Mouse (Mus musculus) hindbrain, embryonic 10.5 days (tissue): ENCODE measurements around the gene Acer3. TPM values are rescaled to one million over a fixed set of nuclear protein-coding genes. Genes with fewer than 3 reads are reported as not detected.

Experiments used
- DNase-seq: peaks from one replicate; pipeline ENCODE4 v3.0.0-alpha.2; 2017; ENCODE audit warnings: low spot score
- H3K27ac ChIP-seq: fragments of 300-500 bp; sonication (generic); 2 replicates; pipeline ENCODE4 v1.5.1; 2016; ENCODE audit warnings: mild to moderate bottlenecking, moderate library complexity
- H3K27me3 ChIP-seq: fragments of 300-500 bp; sonication (generic); 2 replicates; pipeline ENCODE4 v1.6.1; 2016; ENCODE audit warnings: mild to moderate bottlenecking; ENCODE audit not compliant: poor library complexity, insufficient read depth, severe bottlenecking
- H3K36me3 ChIP-seq: fragments of 300-500 bp; sonication (generic); 2 replicates; pipeline ENCODE4 v1.6.1; 2016; ENCODE audit warnings: mild to moderate bottlenecking, moderate library complexity
- H3K4me1 ChIP-seq: fragments of 300-500 bp; sonication (generic); replicated peaks from 2 replicates; pipeline ENCODE4 v1.6.1; 2016; ENCODE audit warnings: mild to moderate bottlenecking
- H3K4me3 ChIP-seq: fragments of 300-500 bp; sonication (generic); 2 replicates; pipeline ENCODE4 v1.5.1; 2016; ENCODE audit warnings: mild to moderate bottlenecking, moderate library complexity
- H3K9me3 ChIP-seq: fragments of 300-500 bp; sonication (generic); 2 replicates; pipeline ENCODE4 v1.6.1; 2016; ENCODE audit warnings: mild to moderate bottlenecking, moderate library complexity
- WGBS: fragments of 180-500 bp; shearing (Covaris S2); methylation state at CpG from one replicate; pipeline ENCODE4 v1.1.7; 2016; 5-methylcytosine and 5-hydroxymethylcytosine counted together
- polyA plus RNA-seq: library from polyadenylated mRNA; unstranded; fragments of >200 nt; fragmentation: Nextera tagmentation; extraction: Ambion mirVana; gene quantifications from 2 replicates; pipeline ENCODE4 v1.2.1, GENCODE M21; 2016

Acer3 gene
- polyA plus RNA-seq, 1 experiment from 2014 or later, result 18.5 TPM

DNA sequence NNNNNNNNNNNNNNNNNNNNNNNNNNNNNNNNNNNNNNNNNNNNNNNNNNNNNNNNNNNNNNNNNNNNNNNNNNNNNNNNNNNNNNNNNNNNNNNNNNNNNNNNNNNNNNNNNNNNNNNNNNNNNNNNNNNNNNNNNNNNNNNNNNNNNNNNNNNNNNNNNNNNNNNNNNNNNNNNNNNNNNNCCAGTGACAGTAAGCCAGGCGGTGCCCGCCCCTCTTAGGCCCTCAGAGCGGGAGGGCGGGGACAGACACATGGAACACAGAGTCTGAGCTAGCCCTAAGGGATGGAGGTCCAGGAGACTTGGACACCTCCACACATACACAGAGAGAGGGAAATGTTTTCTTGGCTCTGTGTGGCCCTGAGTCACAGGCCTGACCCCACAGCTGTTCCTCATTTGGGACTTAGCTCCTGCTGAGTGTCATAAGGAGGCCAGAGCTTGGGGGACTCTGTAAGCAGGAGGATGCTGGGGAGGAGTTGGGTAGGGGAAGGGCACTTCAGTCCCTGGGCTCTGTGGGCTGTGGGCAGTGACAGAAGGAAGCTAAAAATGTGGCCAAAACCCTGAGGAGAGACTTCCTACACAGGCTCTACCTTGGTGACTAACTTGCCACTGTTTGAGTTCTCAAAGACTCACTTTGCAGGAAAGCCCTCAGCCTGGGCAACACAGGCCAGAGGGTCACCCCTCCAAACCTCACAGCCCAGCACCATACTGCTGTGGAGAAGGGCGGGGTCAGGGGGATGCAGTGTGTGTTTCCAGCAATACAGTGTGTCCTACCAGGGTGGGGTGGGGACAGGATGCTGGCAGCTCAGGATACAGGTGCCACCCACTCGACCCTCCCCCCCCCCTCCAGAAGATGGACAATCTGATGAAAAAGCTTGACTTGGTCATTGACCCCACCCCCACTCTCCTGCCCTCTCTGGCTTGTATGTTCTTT lies 149.6 kb downstream of the Acer3 start:
- Histone ChIP-seq H3K4me3 (no peak overlapping the region), H3K27me3 (peaks cover 10% of the 10 kb centered on the region), H3K36me3 (no peaks in the 10 kb centered on the region), H3K9me3 (no peaks in the 10 kb centered on the region), H3K4me1 (peaks cover 37% of the 10 kb centered on the region), H3K27ac (peak overlapping the region; percentile 67)
- 65% methylated on average over 6 of the region's 6 CpGs for WGBS
- no peak for DNase-seq

- Histone ChIP-seq H3K4me3 (no peak overlapping the region), H3K36me3 (no peaks in the 10 kb centered on the region), H3K27me3 (no peaks in the 10 kb centered on the region; the same call in 1 of the 2 replicates), H3K9me3 (no peaks in the 10 kb centered on the region), H3K4me1 (peaks cover 47% of the 10 kb centered on the region), H3K27ac (peak overlapping the region; percentile 81)
- no peak for DNase-seq
- WGBS, result 67% methylated on average over 10 of the region's 10 CpGs
These were observed 155.9 kb downstream of the Acer3 start for GRCm38 (mm10) chr7:98164999-98165528.

DNA sequence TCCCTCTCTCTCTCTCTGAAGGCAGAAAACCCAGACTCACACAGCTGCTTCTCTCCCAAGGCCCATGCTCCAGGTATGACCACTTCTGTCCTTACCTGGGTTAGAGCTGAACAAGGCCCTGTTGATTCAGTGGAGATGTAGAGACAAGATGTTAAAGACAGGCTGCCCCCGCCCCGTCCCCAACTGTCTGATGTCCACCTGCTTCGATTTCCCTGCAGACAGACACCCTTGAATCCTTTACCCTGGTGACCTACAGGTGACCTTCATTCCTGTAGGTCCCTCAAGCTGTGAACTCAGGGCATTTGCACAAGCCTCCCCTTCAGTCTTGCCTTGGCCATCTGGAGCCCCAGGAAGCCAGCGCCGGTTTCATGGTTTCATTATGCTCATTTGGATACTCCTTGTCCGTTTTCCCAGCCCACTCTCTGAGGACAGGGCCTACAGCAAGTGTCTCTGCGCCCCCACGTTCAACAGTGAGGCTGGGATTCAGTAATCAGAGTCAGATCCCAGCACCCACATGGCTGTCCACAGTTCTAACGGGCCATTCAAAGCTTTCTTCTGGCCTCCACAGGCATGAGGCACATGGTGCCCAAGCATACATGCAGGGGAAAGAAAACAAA lies 156.5 kb downstream of the Acer3 start:
- H3K27ac ChIP-seq, result peak overlapping the region; percentile 81
- peaks cover 53% of the 10 kb centered on the region for H3K4me1 ChIP-seq
- H3K9me3 ChIP-seq, result no peaks in the 10 kb centered on the region
- no peaks in the 10 kb centered on the region; the same call in 1 of the 2 replicates for H3K27me3 ChIP-seq
- no peak overlapping the region for H3K4me3 ChIP-seq
- WGBS, result 82% methylated on average over 9 of the region's 9 CpGs
- no peak for DNase-seq
- H3K36me3 ChIP-seq, result no peaks in the 10 kb centered on the region

- Histone ChIP-seq H3K4me1 (peaks cover 59% of the 10 kb centered on the region), H3K9me3 (no peaks in the 10 kb centered on the region), H3K27ac (0 out of 2 replicates have a peak overlapping the region, but pooled peaks have one; percentile 4), H3K27me3 (no peaks in the 10 kb centered on the region; the same call in 1 of the 2 replicates), H3K36me3 (no peaks in the 10 kb centered on the region), H3K4me3 (no peak overlapping the region)
- WGBS, result 67% methylated on average over 3 of the region's 3 CpGs
- no peak for DNase-seq
These were observed 157.3 kb downstream of the Acer3 start for GRCm38 (mm10) chr7:98163700-98164099.

DNA sequence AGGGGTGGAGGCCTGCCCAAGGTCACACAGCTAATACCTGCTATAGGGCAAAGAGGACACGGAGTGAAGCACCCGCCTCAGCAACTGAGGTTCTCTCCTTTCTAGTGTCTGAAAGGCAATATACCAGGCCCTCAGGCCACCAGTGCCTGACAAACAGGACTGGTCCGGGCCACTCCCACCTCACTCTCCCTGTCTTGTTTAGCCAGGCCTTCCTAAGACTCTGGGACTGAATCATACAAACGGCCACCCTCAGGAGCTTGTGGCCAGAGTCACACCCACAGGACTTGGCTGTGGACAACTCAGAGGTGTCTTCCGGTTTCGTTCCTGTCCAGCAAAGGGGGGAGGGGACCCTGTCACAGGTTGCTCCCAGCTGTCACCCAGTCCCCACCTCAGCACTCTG lies 158.8 kb downstream of the Acer3 start:
- Histone ChIP-seq H3K4me1 (peaks cover 72% of the 10 kb centered on the region), H3K4me3 (no peak overlapping the region), H3K27ac (no peak overlapping the region), H3K27me3 (no peaks in the 10 kb centered on the region; the same call in 1 of the 2 replicates), H3K36me3 (no peaks in the 10 kb centered on the region), H3K9me3 (no peaks in the 10 kb centered on the region)
- DNase-seq, result no peak
- 80% methylated on average over 6 of the region's 6 CpGs for WGBS

GRCm38 (mm10) chr7:98160041-98160740 lies 160.8 kb downstream of the Acer3 start:
- H3K27ac ChIP-seq, result peak overlapping the region; percentile 59; the same call in 1 of the 2 replicates
- DNase-seq, result no peak
- H3K36me3 ChIP-seq, result no peaks in the 10 kb centered on the region
- H3K4me3 ChIP-seq, result no peak overlapping the region
- no peaks in the 10 kb centered on the region for H3K9me3 ChIP-seq
- no peaks in the 10 kb centered on the region; the same call in 1 of the 2 replicates for H3K27me3 ChIP-seq
- WGBS, result 61% methylated on average over 8 of the region's 8 CpGs
- H3K4me1 ChIP-seq, result peaks cover 83% of the 10 kb centered on the region

GRCm38 (mm10) chr7:98158481-98158880 lies 162.5 kb downstream of the Acer3 start:
- Histone ChIP-seq H3K4me1 (peaks cover 66% of the 10 kb centered on the region), H3K27me3 (no peaks in the 10 kb centered on the region; the same call in 1 of the 2 replicates), H3K36me3 (no peaks in the 10 kb centered on the region), H3K4me3 (no peak overlapping the region), H3K9me3 (no peaks in the 10 kb centered on the region), H3K27ac (no peak overlapping the region)
- 53% methylated on average over 8 of the region's 8 CpGs for WGBS
- no peak for DNase-seq

DNA sequence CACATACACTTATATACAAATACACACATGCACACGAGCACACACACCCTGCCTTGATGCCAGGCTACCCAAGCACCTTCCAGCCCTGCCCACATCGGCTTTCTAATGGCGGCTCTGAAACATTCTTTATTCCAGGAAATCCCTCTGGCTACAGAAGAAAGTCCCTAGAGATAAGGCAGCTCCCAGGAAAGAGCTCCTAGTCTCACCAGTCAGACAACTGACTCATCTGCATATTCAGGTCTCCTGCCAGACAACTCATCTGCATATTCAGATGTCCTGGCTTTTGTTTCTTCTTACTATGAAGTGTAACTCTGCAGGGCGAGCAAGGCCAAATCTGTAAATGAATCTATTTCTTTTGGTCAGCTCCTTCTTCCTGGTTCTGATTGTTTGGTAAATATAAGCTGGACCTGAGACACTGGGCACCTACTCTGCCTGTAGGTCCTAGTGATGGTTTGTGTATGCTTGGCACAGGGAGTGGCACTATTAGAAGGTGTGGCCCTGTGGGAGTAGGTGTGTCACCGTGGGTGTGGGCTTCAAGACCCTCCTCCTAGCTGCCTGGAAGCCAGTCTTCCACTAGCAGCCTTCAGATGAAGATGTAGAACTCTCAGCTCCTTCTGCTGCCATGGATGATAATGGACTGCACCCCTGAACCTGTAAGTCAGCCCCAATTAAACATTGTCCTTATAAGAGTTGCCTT lies 163.2 kb downstream of the Acer3 start:
- H3K4me1 ChIP-seq, result peaks cover 64% of the 10 kb centered on the region
- no peaks in the 10 kb centered on the region for H3K36me3 ChIP-seq
- no peak overlapping the region for H3K4me3 ChIP-seq
- WGBS, result 64% methylated on average over 5 of the region's 5 CpGs
- H3K27ac ChIP-seq, result no peak overlapping the region
- H3K9me3 ChIP-seq, result no peaks in the 10 kb centered on the region
- 0 out of 2 replicates have a peak, but pooled peaks cover 3% of the 10 kb centered on the region for H3K27me3 ChIP-seq
- DNase-seq, result no peak

Other genes starting within 250 kb of the Acer3 start
- 17.3 and 21.2 TPM in 2 replicates for gene Myo7a, start 201.7 kb downstream of the Acer3 start, polyA plus RNA-seq
- 0.07 and 0.13 TPM in 2 replicates for gene Omp, start 175.7 kb downstream of the Acer3 start, polyA plus RNA-seq
- gene Capn5, start 142.9 kb downstream of the Acer3 start, polyA plus RNA-seq, result 5.6 and 9.9 TPM in 2 replicates
- 0.10 TPM in 1 of 2 replicates, not detected in the other for gene B3gnt6, start 121.7 kb downstream of the Acer3 start, polyA plus RNA-seq
- gene Tsku, start 40.1 kb upstream of the Acer3 start, polyA plus RNA-seq, result 8.1 and 10.2 TPM in 2 replicates
- not detected in 2 replicates for gene Gucy2d, start 119.2 kb upstream of the Acer3 start, polyA plus RNA-seq
- gene Lrrc32, start 168.1 kb upstream of the Acer3 start, polyA plus RNA-seq, result 5.8 and 6.0 TPM in 2 replicates